Mouse (Mus musculus): ENCODE measurements at regions not wholly inside any gene's neighbourhood (a gene's known extent, or its start where the extent isn't known, plus 50 kb on each side); places are given as distances from the start of the nearest gene placed in this dataset.

- peaks cover 63% of the 10 kb centered on the region for H3K27me3 ChIP-seq (ENCODE audit: insufficient read depth, poor library complexity, severe bottlenecking)
- no peaks in the 10 kb centered on the region for H3K36me3 ChIP-seq
- H3K4me3 ChIP-seq: no peak overlapping the region
- no peak for DNase-seq (ENCODE audit: low spot score)
- 71% methylated on average over 11 of the region's 11 CpGs for WGBS
- peaks cover 26% of the 10 kb centered on the region for H3K4me1 ChIP-seq
- no peak overlapping the region for H3K27ac ChIP-seq
- no peaks in the 10 kb centered on the region for H3K9me3 ChIP-seq
Measured at GRCm38 (mm10) chr9:61167097-61167842, 204.9 kb upstream of the Tle3 start.

GRCm38 (mm10) chr9:61168931-61169330 is 203.2 kb upstream of the Tle3 start:
- WGBS: 84% methylated on average over 7 of the region's 7 CpGs
- Histone ChIP-seq H3K9me3 (no peaks in the 10 kb centered on the region), H3K27me3 (ENCODE audit: insufficient read depth, poor library complexity, severe bottlenecking) (peaks cover 66% of the 10 kb centered on the region), H3K27ac (no peak overlapping the region), H3K36me3 (no peaks in the 10 kb centered on the region), H3K4me1 (peaks cover 26% of the 10 kb centered on the region), H3K4me3 (no peak overlapping the region)
- no peak for DNase-seq (ENCODE audit: low spot score)

- Histone ChIP-seq H3K27me3 (ENCODE audit: insufficient read depth, poor library complexity, severe bottlenecking) (peaks cover 62% of the 10 kb centered on the region), H3K27ac (no peak overlapping the region), H3K4me1 (peaks cover 22% of the 10 kb centered on the region), H3K9me3 (no peaks in the 10 kb centered on the region), H3K4me3 (no peak overlapping the region), H3K36me3 (no peaks in the 10 kb centered on the region)
- 81% methylated on average over 9 of the region's 9 CpGs for WGBS
- no peak for DNase-seq (ENCODE audit: low spot score)
Measured at GRCm38 (mm10) chr9:61169506-61170090, 202.6 kb upstream of the Tle3 start.

GRCm38 (mm10) chr9:61170921-61171320 is 201.2 kb upstream of the Tle3 start:
- Histone ChIP-seq H3K9me3 (no peaks in the 10 kb centered on the region), H3K4me3 (no peak overlapping the region), H3K27me3 (ENCODE audit: insufficient read depth, poor library complexity, severe bottlenecking) (peaks cover 56% of the 10 kb centered on the region), H3K4me1 (peaks cover 12% of the 10 kb centered on the region; the same call in 1 of the 2 replicates), H3K36me3 (no peaks in the 10 kb centered on the region), H3K27ac (no peak overlapping the region)
- 87% methylated on average over 6 of the region's 6 CpGs for WGBS
- DNase-seq (ENCODE audit: low spot score): no peak

GRCm38 (mm10) chr9:61172421-61172820 is 199.7 kb upstream of the Tle3 start:
- peaks cover 58% of the 10 kb centered on the region for H3K27me3 ChIP-seq (ENCODE audit: insufficient read depth, poor library complexity, severe bottlenecking)
- DNase-seq (ENCODE audit: low spot score): no peak
- H3K27ac ChIP-seq: no peak overlapping the region
- H3K4me1 ChIP-seq: peaks cover 3% of the 10 kb centered on the region; the same call in 1 of the 2 replicates
- H3K4me3 ChIP-seq: no peak overlapping the region
- H3K36me3 ChIP-seq: no peaks in the 10 kb centered on the region
- no peaks in the 10 kb centered on the region for H3K9me3 ChIP-seq

GRCm38 (mm10) chr9:61173548-61173947 is 198.6 kb upstream of the Tle3 start:
- Histone ChIP-seq H3K27me3 (ENCODE audit: insufficient read depth, poor library complexity, severe bottlenecking) (peaks cover 66% of the 10 kb centered on the region), H3K4me3 (no peak overlapping the region), H3K9me3 (no peaks in the 10 kb centered on the region), H3K27ac (no peak overlapping the region), H3K36me3 (no peaks in the 10 kb centered on the region), H3K4me1 (no peaks in the 10 kb centered on the region; the same call in 1 of the 2 replicates)
- DNase-seq (ENCODE audit: low spot score): no peak

- no peak for DNase-seq (ENCODE audit: low spot score)
- H3K9me3 ChIP-seq: no peaks in the 10 kb centered on the region
- H3K4me1 ChIP-seq: no peaks in the 10 kb centered on the region; the same call in 1 of the 2 replicates
- 90% methylated on average over 2 of the region's 2 CpGs for WGBS
- H3K27me3 ChIP-seq (ENCODE audit: insufficient read depth, poor library complexity, severe bottlenecking): peaks cover 68% of the 10 kb centered on the region
- H3K27ac ChIP-seq: no peak overlapping the region
- H3K36me3 ChIP-seq: no peaks in the 10 kb centered on the region
- H3K4me3 ChIP-seq: no peak overlapping the region
Measured at GRCm38 (mm10) chr9:61175381-61175780, 196.8 kb upstream of the Tle3 start.

- no peaks in the 10 kb centered on the region for H3K36me3 ChIP-seq
- 80% methylated on average over 3 of the region's 3 CpGs for WGBS
- no peak overlapping the region for H3K4me3 ChIP-seq
- no peaks in the 10 kb centered on the region for H3K9me3 ChIP-seq
- no peak overlapping the region for H3K27ac ChIP-seq
- H3K27me3 ChIP-seq (ENCODE audit: insufficient read depth, poor library complexity, severe bottlenecking): peaks cover 55% of the 10 kb centered on the region
- DNase-seq (ENCODE audit: low spot score): no peak
- no peaks in the 10 kb centered on the region; the same call in 1 of the 2 replicates for H3K4me1 ChIP-seq
Measured at GRCm38 (mm10) chr9:61176856-61177255, 195.3 kb upstream of the Tle3 start.

- Histone ChIP-seq H3K27ac (no peak overlapping the region), H3K9me3 (no peaks in the 10 kb centered on the region), H3K4me1 (no peaks in the 10 kb centered on the region), H3K36me3 (no peaks in the 10 kb centered on the region), H3K4me3 (no peak overlapping the region), H3K27me3 (ENCODE audit: insufficient read depth, poor library complexity, severe bottlenecking) (peaks cover 37% of the 10 kb centered on the region)
- no peak for DNase-seq (ENCODE audit: low spot score)
- 46% methylated on average over 8 of the region's 8 CpGs for WGBS
Measured at GRCm38 (mm10) chr9:61186541-61187420, 185.4 kb upstream of the Tle3 start.

- no peak for DNase-seq (ENCODE audit: low spot score)
- Histone ChIP-seq H3K27ac (no peak overlapping the region), H3K27me3 (ENCODE audit: insufficient read depth, poor library complexity, severe bottlenecking) (peaks cover 37% of the 10 kb centered on the region), H3K9me3 (no peaks in the 10 kb centered on the region), H3K4me1 (no peaks in the 10 kb centered on the region), H3K4me3 (no peak overlapping the region), H3K36me3 (no peaks in the 10 kb centered on the region)
- 73% methylated on average over 3 of the region's 3 CpGs for WGBS
Measured at GRCm38 (mm10) chr9:61187713-61188399, 184.3 kb upstream of the Tle3 start.

GRCm38 (mm10) chr9:61189295-61189694 is 182.9 kb upstream of the Tle3 start:
- no peaks in the 10 kb centered on the region for H3K9me3 ChIP-seq
- no peak overlapping the region for H3K4me3 ChIP-seq
- peaks cover 30% of the 10 kb centered on the region for H3K27me3 ChIP-seq (ENCODE audit: insufficient read depth, poor library complexity, severe bottlenecking)
- no peaks in the 10 kb centered on the region for H3K4me1 ChIP-seq
- 86% methylated on average over 8 of the region's 8 CpGs for WGBS
- H3K36me3 ChIP-seq: no peaks in the 10 kb centered on the region
- no peak for DNase-seq (ENCODE audit: low spot score)
- H3K27ac ChIP-seq: no peak overlapping the region

GRCm38 (mm10) chr9:61199077-61199753 is 173.0 kb upstream of the Tle3 start:
- Histone ChIP-seq H3K27me3 (ENCODE audit: insufficient read depth, poor library complexity, severe bottlenecking) (peaks cover 79% of the 10 kb centered on the region), H3K36me3 (no peaks in the 10 kb centered on the region), H3K4me1 (peaks cover 11% of the 10 kb centered on the region), H3K4me3 (no peak overlapping the region), H3K27ac (no peak overlapping the region), H3K9me3 (no peaks in the 10 kb centered on the region)
- WGBS: 50% methylated on average over 4 of the region's 4 CpGs
- no peak for DNase-seq (ENCODE audit: low spot score)
